Mouse (Mus musculus): Measurements from ENCODE around the gene Otud7b. TPM values are rescaled to one million over a fixed set of nuclear protein-coding genes. Genes with fewer than 3 reads are reported as not detected.

The Otud7b gene
- total RNA-seq (2023): 18.5 and 19.1 TPM in 2 replicates

GRCm38 (mm10) chr3:96104261-96105065 lies at the start of gene Otud7b:
Gene Otud7b, plus strand, starts transcription at chr3:96104527.

GRCm38 (mm10) chr3:96058231-96058896 lies 46.0 kb upstream of the Otud7b start, which contains the start of gene Vps45:
Gene Vps45, minus strand, starts transcription at chr3:96058466.

GRCm38 (mm10) chr3:96161869-96162840 lies 57.8 kb downstream of the Otud7b start, which contains the start of gene Mtmr11:
Gene Mtmr11, plus strand, starts transcription at chr3:96162004.

GRCm38 (mm10) chr3:96172197-96173178 lies 68.2 kb downstream of the Otud7b start, which contains the start of gene Sf3b4:
Gene Sf3b4, plus strand, starts transcription at chr3:96172332.

GRCm38 (mm10) chr3:96180727-96181477 lies 76.6 kb downstream of the Otud7b start, which contains the start of gene Sv2a:
Gene Sv2a, plus strand, starts transcription at chr3:96181151.

Other genes starting within 250 kb of the Otud7b start
- gene Prpf3, start 248.6 kb upstream of the Otud7b start, total RNA-seq (2023): 36.7 and 41.4 TPM in 2 replicates
- 108 and 114 TPM in 2 replicates for gene Mrps21, start 233.0 kb upstream of the Otud7b start, total RNA-seq (2023)
- 18.3 and 21.8 TPM in 2 replicates for gene Ciart, start 222.3 kb upstream of the Otud7b start, total RNA-seq (2023)
- gene BC028528, start 212.5 kb upstream of the Otud7b start, total RNA-seq (2023): 23.6 and 26.7 TPM in 2 replicates
- 55.4 and 77.4 TPM in 2 replicates for gene Aph1a, start 210.6 kb upstream of the Otud7b start, total RNA-seq (2023)
- gene Car14, start 199.8 kb upstream of the Otud7b start, total RNA-seq (2023): not detected in 2 replicates
- 62.2 and 84.1 TPM in 2 replicates for gene Anp32e, start 175.3 kb upstream of the Otud7b start, total RNA-seq (2023)
- gene Plekho1, start 108.5 kb upstream of the Otud7b start, total RNA-seq (2023): 37.4 and 45.9 TPM in 2 replicates
- 8.2 and 9.3 TPM in 2 replicates for gene Vps45, start 46.1 kb upstream of the Otud7b start, total RNA-seq (2023)
- 0.14 and 0.88 TPM in 2 replicates for gene Mtmr11, start 57.5 kb downstream of the Otud7b start, total RNA-seq (2023)
- gene Sf3b4, start 67.8 kb downstream of the Otud7b start, total RNA-seq (2023): 39.0 and 45.7 TPM in 2 replicates
- gene Sv2a, start 76.6 kb downstream of the Otud7b start, total RNA-seq (2023): 0.16 and 0.43 TPM in 2 replicates
- gene Bola1, start 115.2 kb downstream of the Otud7b start, total RNA-seq (2023): 1.1 and 2.9 TPM in 2 replicates
- gene Hist2h2ab, start 115.3 kb downstream of the Otud7b start, total RNA-seq (2023): 11.8 and 12.8 TPM in 2 replicates
- gene Hist2h2ac, start 116.4 kb downstream of the Otud7b start, total RNA-seq (2023): 166 and 197 TPM in 2 replicates
- gene Hist2h2be, start 116.6 kb downstream of the Otud7b start, total RNA-seq (2023): 1.2 and 2.1 TPM in 2 replicates
- gene Hist2h3c2, start 134.6 kb downstream of the Otud7b start, total RNA-seq (2023): 234 and 345 TPM in 2 replicates
- gene Hist2h2aa2, start 135.7 kb downstream of the Otud7b start, total RNA-seq (2023): 1,826 and 2,294 TPM in 2 replicates
- gene Hist2h2aa1, start 141.0 kb downstream of the Otud7b start, total RNA-seq (2023): 29.7 and 30.1 TPM in 2 replicates
- not detected in 2 replicates for gene Hist2h3c1, start 142.2 kb downstream of the Otud7b start, total RNA-seq (2023)
- gene Hist2h4, start 158.8 kb downstream of the Otud7b start, total RNA-seq (2023): 118 and 170 TPM in 2 replicates
- gene Hist2h3b, start 164.1 kb downstream of the Otud7b start, total RNA-seq (2023): 1,408 and 1,623 TPM in 2 replicates
- gene Hist2h2bb, start 165.2 kb downstream of the Otud7b start, total RNA-seq (2023): 992 and 1,162 TPM in 2 replicates
- gene Fcgr1, start 189.4 kb downstream of the Otud7b start, total RNA-seq (2023): 0.63 and 1.9 TPM in 2 replicates

All from neutrophil, adult 65 days (primary cell).